Mouse (Mus musculus) ES-E14 (cell line): ENCODE results near the gene Ush2a. TPM values are rescaled to one million over a fixed set of nuclear protein-coding genes. Genes with fewer than 3 reads are reported as not detected.

Experiments
- DNase-seq: peaks from one replicate; pipeline ENCODE4 v3.0.0-alpha.2; 2013; ENCODE audit warnings: low read depth, low spot score
- H3K27ac ChIP-seq: 2 replicates; pipeline ENCODE4 v1.5.1; 2012; ENCODE audit warnings: low read depth, mild to moderate bottlenecking, low read length, moderate library complexity, mixed read lengths; ENCODE audit not compliant: poor library complexity, insufficient read depth, severe bottlenecking
- H3K36me3 ChIP-seq: 2 replicates; pipeline ENCODE4 v1.6.1; 2012; ENCODE audit warnings: mild to moderate bottlenecking, low read length, moderate library complexity, mixed read lengths; ENCODE audit not compliant: control insufficient read depth, poor library complexity, insufficient read depth, severe bottlenecking
- H3K4me1 ChIP-seq, 2 experiments: fragments of 150-350 bp in 1 of 2; sonication (generic) in 1 of 2; 2 replicates each; pipeline ENCODE4 v1.6.1; 2012; ENCODE audit warnings: low read length in 2 of 2, mild to moderate bottlenecking in 1 of 2, mixed read lengths in 1 of 2; ENCODE audit not compliant: control insufficient read depth in 2 of 2, insufficient read depth in 2 of 2, poor library complexity in 1 of 2
- H3K4me3 ChIP-seq, 2 experiments: fragments of 150-350 bp in 1 of 2; sonication (generic) in 1 of 2; 2 replicates each; pipeline ENCODE4 v1.5.1; 2012; ENCODE audit warnings: low read length in 2 of 2, low read depth in 1 of 2, mild to moderate bottlenecking in 1 of 2, mixed read lengths in 1 of 2; ENCODE audit not compliant: insufficient read depth in 1 of 2, poor library complexity in 1 of 2, severe bottlenecking in 1 of 2
- H3K9ac ChIP-seq: 2 replicates; pipeline ENCODE4 v1.6.1; 2012; ENCODE audit warnings: low read depth, mild to moderate bottlenecking, low read length, mixed read lengths; ENCODE audit not compliant: poor library complexity, insufficient read depth, severe bottlenecking
- H3K9me3 ChIP-seq: fragments of 150-350 bp; sonication (generic); 2 replicates; pipeline ENCODE4 v1.6.1; 2012; ENCODE audit warnings: low read depth, mild to moderate bottlenecking, low read length; ENCODE audit not compliant: control insufficient read depth, insufficient read depth
- CHD2 ChIP-seq: IDR thresholded peaks from 2 replicates; pipeline ENCODE4 v1.6.1; 2014; ENCODE audit warnings: mild to moderate bottlenecking, low read depth, low read length, inconsistent platforms
- HCFC1 ChIP-seq: IDR thresholded peaks from 2 replicates; pipeline ENCODE4 v1.6.1; 2012; ENCODE audit warnings: low read length, inconsistent platforms, borderline replicate concordance; ENCODE audit not compliant: insufficient read depth
- MAFK ChIP-seq: IDR thresholded peaks from 2 replicates; pipeline ENCODE4 v1.6.1; 2014; ENCODE audit warnings: mild to moderate bottlenecking, low read depth, low read length, inconsistent platforms; ENCODE audit not compliant: insufficient read depth
- ZC3H11A ChIP-seq: IDR thresholded peaks from 2 replicates; pipeline ENCODE4 v1.6.1; 2012; ENCODE audit warnings: low read depth, mild to moderate bottlenecking, inconsistent platforms, low read length, borderline replicate concordance
- ZNF384 ChIP-seq: IDR thresholded peaks from 2 replicates; pipeline ENCODE4 v1.6.1; 2012; ENCODE audit warnings: low read depth, low read length, inconsistent platforms
- in situ Hi-C, 2 experiments: fragments of 600-800 bp; cut with MboI; formaldehyde crosslinking; loops; one replicate each; pipeline ENCODE4 v1.15.1; 2025; ENCODE audit warnings: low sequenced_read_pairs in 2 of 2, inconsistent platforms in 1 of 2; ENCODE audit not compliant: unreplicated experiment in 2 of 2
- total RNA-seq: library from RNA; depleted of rRNA; stranded (reverse); fragments of 300-350 nt; gene quantifications from 2 replicates; pipeline ENCODE4 v1.2.3, GENCODE M21; 2012

Ush2a gene
- total RNA-seq, 1 experiment = 0.22 TPM

DNA sequence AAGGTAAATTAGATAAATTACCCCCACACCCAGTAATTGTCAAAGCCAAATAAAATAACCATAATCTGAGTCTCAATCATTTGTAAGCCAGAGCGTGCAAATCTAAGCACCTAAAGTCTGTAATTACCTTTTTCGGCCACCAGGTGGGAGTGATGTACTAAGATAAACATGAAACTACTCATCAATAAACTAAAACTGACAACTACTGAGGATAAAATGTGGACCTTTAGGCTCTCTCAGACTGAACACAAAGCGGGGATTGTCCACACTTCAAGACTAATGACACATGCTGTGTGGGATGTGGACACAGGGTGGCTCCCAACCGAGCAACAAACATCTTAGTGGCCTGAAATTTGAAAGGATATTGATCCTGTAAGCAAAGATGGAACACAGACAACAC, 731.4 kb downstream of the Ush2a start:
- Histone ChIP-seq H3K9ac (no peak overlapping the region), H3K4me1 (peaks cover 10 to 22% of the 10 kb centered on the region in 2 experiments; a peak in 2 of 4 replicates), H3K27ac (no peak overlapping the region), H3K36me3 (peaks cover 51% of the 10 kb centered on the region), H3K9me3 (no peaks in the 10 kb centered on the region), H3K4me3 (no peak overlapping the region)
- TF ChIP-seq ZC3H11A = no peak
- no peak for TF ChIP-seq HCFC1
- TF ChIP-seq CHD2 = no peak
- TF ChIP-seq MAFK = no peak
- TF ChIP-seq ZNF384 = no peak
- DNase-seq = no peak
- in situ Hi-C loops = no loop called here

DNA sequence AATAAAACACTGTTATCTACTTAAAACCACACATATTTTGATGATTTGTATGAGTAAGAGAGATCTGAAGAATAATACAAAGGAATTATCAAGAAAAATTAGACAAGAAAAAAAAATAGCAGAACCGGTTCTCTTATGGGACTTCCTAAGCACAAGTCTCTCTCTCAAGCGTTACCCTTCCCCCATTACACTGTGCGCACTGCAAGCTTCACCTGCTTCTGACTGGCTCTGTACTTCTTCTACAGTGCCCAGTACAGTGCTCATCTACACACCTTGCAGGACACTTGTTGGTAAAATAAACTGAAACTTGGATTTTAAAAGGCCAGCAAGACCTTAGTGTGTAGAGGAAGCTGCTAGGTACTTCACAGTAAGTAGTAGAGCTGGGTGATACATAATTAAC, 736.1 kb downstream of the Ush2a start:
- Histone ChIP-seq H3K36me3 (peaks cover 37% of the 10 kb centered on the region), H3K27ac (peak overlapping the region; percentile 41; the same call in 1 of the 2 replicates), H3K9ac (no peak overlapping the region), H3K4me1 (peaks cover 17 to 38% of the 10 kb centered on the region in 2 experiments), H3K9me3 (no peaks in the 10 kb centered on the region), H3K4me3 (no peak overlapping the region)
- no peak for DNase-seq
- in situ Hi-C loops = no loop called here
- no peak for TF ChIP-seq ZC3H11A
- TF ChIP-seq HCFC1 = no peak
- no peak for TF ChIP-seq MAFK
- TF ChIP-seq ZNF384 = no peak
- no peak for TF ChIP-seq CHD2

GRCm38 (mm10) chr1:188999981-189000380, 738.2 kb downstream of the Ush2a start:
- Histone ChIP-seq H3K9me3 (no peaks in the 10 kb centered on the region), H3K9ac (no peak overlapping the region), H3K36me3 (peaks cover 30% of the 10 kb centered on the region), H3K4me3 (peak overlapping the region in 1 of 2 experiments; percentile 11; a peak in 1 of 4 replicates), H3K27ac (no peak overlapping the region), H3K4me1 (peaks cover 15 to 44% of the 10 kb centered on the region in 2 experiments)
- no peak for TF ChIP-seq ZNF384
- TF ChIP-seq CHD2 = no peak
- no peak for TF ChIP-seq HCFC1
- TF ChIP-seq MAFK = no peak
- no peak for TF ChIP-seq ZC3H11A
- DNase-seq = no peak
- in situ Hi-C loops = no loop called here

DNA sequence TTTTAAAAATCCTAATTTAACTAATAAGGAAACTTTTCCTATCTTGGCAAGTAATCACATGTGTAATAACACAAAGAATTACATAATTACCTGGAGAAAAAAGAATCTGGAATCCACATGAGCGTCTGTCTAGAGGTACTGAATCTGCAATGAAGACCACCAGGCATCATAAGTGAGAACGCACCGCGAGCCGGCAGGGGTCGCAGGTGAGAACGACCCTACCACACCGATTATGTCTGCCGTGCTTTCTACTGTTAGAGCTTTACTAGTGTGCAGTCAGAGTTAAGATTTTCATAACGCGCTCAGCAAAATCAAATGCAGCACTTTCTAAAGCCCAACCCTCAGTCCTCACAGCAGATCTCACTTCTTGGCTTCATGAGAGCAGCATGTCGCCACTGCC, 740.0 kb downstream of the Ush2a start:
- Histone ChIP-seq H3K4me1 (peaks cover 11 to 44% of the 10 kb centered on the region in 2 experiments), H3K4me3 (no peak overlapping the region), H3K27ac (no peak overlapping the region), H3K36me3 (peaks cover 28% of the 10 kb centered on the region), H3K9ac (no peak overlapping the region), H3K9me3 (no peaks in the 10 kb centered on the region)
- no peak for DNase-seq
- in situ Hi-C loops = no loop called here
- no peak for TF ChIP-seq ZC3H11A
- TF ChIP-seq HCFC1 = no peak
- no peak for TF ChIP-seq MAFK
- no peak for TF ChIP-seq ZNF384
- TF ChIP-seq CHD2 = no peak

DNA sequence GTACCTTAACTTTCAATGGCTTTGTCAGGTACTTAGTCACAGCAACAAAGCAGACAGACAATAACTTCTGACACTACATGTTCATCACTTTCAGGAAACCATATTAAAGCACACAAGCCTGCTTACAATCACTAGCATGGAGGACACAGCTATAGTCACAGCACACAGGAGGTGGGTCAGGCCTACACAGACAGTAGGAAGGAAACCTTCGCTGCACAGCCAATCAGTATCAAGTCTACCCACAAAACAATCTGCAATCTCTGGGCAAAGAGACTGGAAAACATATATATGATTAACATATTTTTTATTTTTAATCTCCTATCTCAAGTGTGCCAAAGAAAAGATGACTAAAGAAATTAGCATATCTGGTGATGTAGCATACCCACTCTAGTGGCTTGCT, 743.0 kb downstream of the Ush2a start:
- Histone ChIP-seq H3K4me1 (peaks cover 4 to 29% of the 10 kb centered on the region in 2 experiments), H3K27ac (no peak overlapping the region), H3K9ac (no peak overlapping the region), H3K9me3 (no peaks in the 10 kb centered on the region), H3K36me3 (peaks cover 14% of the 10 kb centered on the region; the same call in 1 of the 2 replicates), H3K4me3 (no peak overlapping the region)
- DNase-seq = no peak
- in situ Hi-C loops = no loop called here
- TF ChIP-seq MAFK = no peak
- no peak for TF ChIP-seq HCFC1
- no peak for TF ChIP-seq ZC3H11A
- TF ChIP-seq CHD2 = no peak
- no peak for TF ChIP-seq ZNF384
